Mouse (Mus musculus) kidney, adult 2 months (tissue): ENCODE data around the gene Apol8.

ENCODE experiments used
- CTCF ChIP-seq: fragments of 200-500 bp; conservative IDR thresholded peaks from 2 replicates; pipeline ENCODE4 v1.5.1; 2011; ENCODE audit warnings: low read depth, mild to moderate bottlenecking, control low read depth, low read length, moderate library complexity, mixed read lengths; ENCODE audit not compliant: insufficient read depth, insufficient read length
- POLR2A ChIP-seq: fragments of 200-500 bp; IDR thresholded peaks from one replicate; pipeline ENCODE4 v1.6.1; 2011; ENCODE audit warnings: low read depth, low read length, control low read depth

- TF ChIP-seq POLR2A (no peak), CTCF (no peak)
These were observed 8.8 kb upstream of the Apol8 start for GRCm38 (mm10) chr15:77765484-77766093.
